Comparison of ENCODE assay signal across 8 mouse cellular contexts in the genomic region with DNA sequence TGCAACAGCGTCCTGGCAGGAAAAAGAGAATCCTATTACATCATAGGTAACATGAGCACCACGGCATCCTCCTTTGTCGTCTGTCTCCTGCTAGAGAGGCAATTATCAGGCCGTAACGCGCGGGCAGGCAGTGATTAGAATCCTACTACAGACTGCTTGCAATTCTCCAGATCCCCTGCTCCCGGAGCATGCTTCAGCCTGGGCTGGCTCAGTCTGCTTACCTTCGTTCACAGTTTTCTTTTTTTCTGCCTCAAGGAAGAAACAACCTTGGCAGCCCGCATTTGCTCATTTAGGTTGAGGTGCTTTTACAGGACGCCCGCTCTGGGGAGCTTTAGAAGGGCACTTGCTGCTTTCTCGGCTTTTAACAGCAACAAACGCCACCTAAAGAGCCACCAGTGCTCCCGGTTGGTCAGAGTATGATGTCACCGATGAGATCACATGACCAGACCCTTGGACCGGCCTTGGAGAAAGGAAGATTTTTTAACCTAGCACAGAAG.
DNase-seq lines count a peak whose midpoint lies in the region; ATAC-seq lines count a peak whose summit lies in the region.

No protein-coding gene starts in this region.

- H3K4me1 ChIP-seq in forebrain, embryonic 16.5 days (replicated peaks; ENCODE audit: control insufficient read depth, insufficient read depth, low read length): no peaks in the 10 kb centered on the region
- H3K4me1 ChIP-seq in hindbrain, embryonic 14.5 days (replicated peaks; ENCODE audit: control insufficient read depth, insufficient read depth, low read length): no peaks in the 10 kb centered on the region

- no peaks in the 10 kb centered on the region for H3K9me3 ChIP-seq in forebrain, embryonic 16.5 days (ENCODE audit: control insufficient read depth, low read length)
- H3K9me3 ChIP-seq in hindbrain, embryonic 14.5 days (ENCODE audit: control insufficient read depth, low read length): no peaks in the 10 kb centered on the region

- peak overlapping the region; percentile 55 for H3K9ac ChIP-seq in forebrain, embryonic 16.5 days (replicated peaks; ENCODE audit: low read depth, low read length)
- H3K9ac ChIP-seq in hindbrain, embryonic 14.5 days: peak overlapping the region; percentile 59

- DNase-seq in R1 (ENCODE audit: low read depth, low spot score): peak; percentile 27
- peak; percentile 64 to 76 for DNase-seq in cerebellum, adult 18-20 months
- peak; percentile 61 for DNase-seq in hindbrain, embryonic 14.5 days (ENCODE audit: low spot score)
- DNase-seq in left cerebral cortex, adult 11 months (ENCODE audit: low spot score): peak; percentile 8
- DNase-seq in lung, postnatal 25 days (ENCODE audit: low spot score): peak; percentile 18
- DNase-seq in right cerebral cortex, postnatal 4 days: peak; percentile 16
- DNase-seq in spleen, postnatal 10 days (ENCODE audit: low spot score in 2 of 2): no peak

- no peaks in the 10 kb centered on the region for H3K27me3 ChIP-seq in forebrain, embryonic 16.5 days (replicated peaks; ENCODE audit: control insufficient read depth, insufficient read depth, low read length)
- no peaks in the 10 kb centered on the region for H3K27me3 ChIP-seq in hindbrain, embryonic 14.5 days (ENCODE audit: control insufficient read depth, insufficient read depth, low read length)

- ATAC-seq in forebrain, embryonic 16.5 days: peak; percentile 89
- peak; percentile 94 for ATAC-seq in hindbrain, embryonic 14.5 days (ENCODE audit: low FRiP score)

- no peaks in the 10 kb centered on the region for H3K36me3 ChIP-seq in forebrain, embryonic 16.5 days (ENCODE audit: control insufficient read depth, insufficient read depth)
- no peaks in the 10 kb centered on the region; the same call in 1 of the 2 replicates for H3K36me3 ChIP-seq in hindbrain, embryonic 14.5 days (replicated peaks; ENCODE audit: control insufficient read depth, insufficient read depth)

- 21% methylated on average over 17 of the region's 17 CpGs for WGBS in forebrain, embryonic 16.5 days
- 14% methylated on average over 17 of the region's 17 CpGs for WGBS in hindbrain, embryonic 14.5 days

- H3K4me2 ChIP-seq in forebrain, embryonic 16.5 days (ENCODE audit: low read length): peak overlapping the region; percentile 52
- H3K4me2 ChIP-seq in hindbrain, embryonic 14.5 days (replicated peaks): peak overlapping the region; percentile 53

- H3K27ac ChIP-seq in forebrain, embryonic 16.5 days (ENCODE audit: low read length): peak overlapping the region; percentile 81
- H3K27ac ChIP-seq in hindbrain, embryonic 14.5 days: peak overlapping the region; percentile 89

- peak overlapping the region; percentile 45 for H3K4me3 ChIP-seq in forebrain, embryonic 16.5 days (replicated peaks; ENCODE audit: low read length)
- H3K4me3 ChIP-seq in hindbrain, embryonic 14.5 days (replicated peaks; ENCODE audit: low read length): peak overlapping the region; percentile 37

Comparison
In these comparisons a context has a peak if more than half of its experiments do, and no peak if none do; other contexts are left out.
1. DNase-seq: peak in R1 (single experiment), cerebellum, adult 18-20 months (2 of 2), hindbrain, embryonic 14.5 days (single experiment), left cerebral cortex, adult 11 months (single experiment), lung, postnatal 25 days (single experiment) and right cerebral cortex, postnatal 4 days (single experiment); none in spleen, postnatal 10 days (0 of 2).